Mouse (Mus musculus) WW6 (cell line): ENCODE measurements around the gene Wnt2.

Source experiments
- DNase-seq: peaks from one replicate; pipeline ENCODE4 v3.0.0-alpha.2; 2013; ENCODE audit warnings: low read depth, low spot score

Wnt2 gene

DNA sequence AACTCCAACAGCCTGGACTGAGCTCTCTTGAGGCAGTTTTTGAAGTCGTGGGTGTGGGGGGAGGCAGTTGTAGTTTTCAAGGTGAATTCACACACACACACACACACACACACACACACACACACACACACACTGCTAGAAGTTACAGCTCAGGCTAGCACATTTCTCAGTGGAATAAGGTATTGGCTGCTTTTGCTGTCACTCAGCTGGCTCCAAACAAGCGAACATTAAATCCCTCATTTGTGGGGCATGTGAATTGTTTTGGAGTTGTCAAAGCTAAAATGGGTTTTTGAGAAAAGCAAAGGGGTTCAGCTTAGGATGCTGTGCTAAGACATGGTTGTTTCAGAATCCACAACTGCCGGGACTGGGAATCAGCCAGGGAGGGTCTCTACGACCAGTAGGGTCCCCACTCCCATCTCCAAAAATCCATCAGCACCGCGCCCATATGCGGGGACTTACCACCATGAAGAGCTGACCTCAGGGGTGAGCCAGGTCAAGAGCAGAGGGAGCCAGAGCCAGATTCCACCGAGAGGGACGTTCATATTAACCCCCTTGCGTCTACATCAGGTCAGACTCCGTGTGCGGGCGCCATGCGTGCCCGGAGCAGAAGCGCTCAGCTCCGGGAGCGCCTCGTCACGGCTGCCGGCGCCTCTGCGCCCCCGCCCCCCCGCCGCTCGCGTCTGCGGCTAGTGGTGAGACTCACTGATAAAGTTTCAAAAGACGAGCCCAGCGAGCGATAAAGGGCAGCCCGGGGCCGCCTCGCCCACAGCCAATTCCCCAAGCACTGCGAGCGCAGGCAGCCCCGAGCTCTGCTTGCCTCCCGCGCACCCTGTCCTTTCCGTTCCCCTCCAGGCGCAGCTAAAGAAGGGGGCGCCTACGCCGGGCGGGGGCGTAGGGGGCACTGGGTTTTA lies at the start of gene Wnt2:
Wnt2 (minus strand) TSS at position 840 of the 911 bp plus-strand sequence.
- DNase-seq: no peak

DNA sequence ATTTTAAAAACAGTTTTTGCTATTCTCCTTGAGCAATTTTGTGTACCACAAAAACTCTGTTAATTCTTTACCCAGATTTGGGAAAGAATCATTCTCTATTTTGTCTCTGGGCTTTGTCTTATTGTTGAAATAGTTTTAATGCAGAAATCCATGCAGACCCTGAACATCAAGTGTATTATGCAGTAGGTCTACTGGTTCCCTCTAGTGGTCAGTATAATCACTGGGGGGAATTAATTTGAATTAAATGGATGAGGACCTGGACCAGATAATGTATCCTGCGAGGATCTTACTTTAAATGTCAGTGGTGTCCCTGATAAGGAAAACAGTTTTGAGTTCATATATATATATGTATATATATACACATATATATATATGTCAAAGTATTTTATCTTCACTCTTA lies 48.2 kb upstream of the Wnt2 start:
- no peak for DNase-seq

DNA sequence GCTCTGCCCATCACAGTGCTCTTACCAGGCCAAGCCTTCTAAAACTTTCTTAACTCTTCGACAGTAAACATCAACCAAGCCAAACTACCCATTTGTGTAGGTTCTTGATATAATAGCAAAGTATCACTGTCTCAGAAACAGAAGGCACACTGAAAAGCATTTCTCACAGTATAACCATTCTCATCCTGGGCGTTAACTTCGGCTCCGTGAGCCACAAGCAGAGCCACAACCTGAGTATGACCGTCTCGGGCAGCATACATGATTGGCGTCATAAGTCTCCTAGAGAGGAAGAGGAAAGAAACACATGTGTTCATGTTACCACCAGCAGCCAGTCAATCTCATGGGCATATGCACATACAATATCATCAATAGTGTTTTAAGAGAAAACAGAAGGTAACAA lies 46.6 kb upstream of the Wnt2 start:
- no peak for DNase-seq

DNA sequence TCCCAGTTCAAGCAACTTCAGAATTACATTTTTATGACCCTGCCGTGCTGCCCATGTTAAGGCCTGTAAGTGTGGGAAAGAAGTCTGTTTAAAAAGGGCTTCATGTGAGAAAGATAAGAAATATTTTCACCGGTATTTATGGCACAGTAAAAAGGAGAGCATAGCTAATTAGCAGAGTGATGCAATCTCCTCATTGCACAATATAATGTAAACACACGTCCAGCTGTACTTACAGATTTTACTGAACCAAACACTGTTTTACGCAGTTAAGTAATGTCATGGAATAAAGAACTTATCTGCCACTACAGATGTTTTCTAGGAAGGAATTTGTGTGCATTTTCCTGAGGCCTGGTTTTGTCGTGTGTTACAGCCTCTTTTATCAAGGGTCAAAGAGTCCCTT lies 46.2 kb upstream of the Wnt2 start:
- DNase-seq: no peak

DNA sequence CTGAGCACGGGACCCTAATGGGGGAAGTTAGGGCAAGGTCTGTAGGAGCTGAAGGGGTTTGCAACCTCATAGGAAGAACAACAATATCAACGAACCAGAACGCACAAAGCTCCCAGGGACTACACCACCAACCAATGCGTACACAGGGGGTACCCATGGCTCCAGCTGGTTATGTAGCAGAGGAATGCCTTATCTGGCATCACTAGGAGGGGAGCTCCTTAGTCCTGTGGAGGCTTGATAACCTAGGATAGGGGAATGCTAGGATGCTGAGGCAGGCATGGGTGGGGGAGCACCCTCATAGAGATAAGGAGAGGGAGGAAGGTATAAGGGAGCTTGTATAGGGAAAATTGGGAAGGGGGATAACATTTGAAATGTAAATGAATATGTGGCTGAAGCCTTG lies 27.5 kb upstream of the Wnt2 start:
- DNase-seq: no peak

DNA sequence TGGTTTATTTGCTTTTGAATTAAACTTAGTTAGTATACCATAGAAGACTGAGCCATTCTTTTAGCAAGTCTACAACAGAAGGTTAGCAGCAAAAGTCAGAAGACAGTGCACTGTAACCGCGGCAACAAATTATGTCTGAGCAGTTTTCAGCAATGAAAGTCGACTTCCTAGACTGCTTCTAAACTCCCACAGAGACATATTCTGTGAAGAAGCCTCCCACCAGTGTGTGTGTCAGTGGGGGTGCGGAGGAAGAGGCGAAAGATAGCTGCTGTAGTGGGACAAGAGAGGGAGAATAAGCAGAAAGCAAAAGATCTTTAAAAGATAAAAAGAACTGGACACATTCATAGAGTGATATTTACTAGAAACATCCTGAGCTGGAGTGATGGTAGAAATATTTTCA lies 21.3 kb upstream of the Wnt2 start:
- no peak for DNase-seq

DNA sequence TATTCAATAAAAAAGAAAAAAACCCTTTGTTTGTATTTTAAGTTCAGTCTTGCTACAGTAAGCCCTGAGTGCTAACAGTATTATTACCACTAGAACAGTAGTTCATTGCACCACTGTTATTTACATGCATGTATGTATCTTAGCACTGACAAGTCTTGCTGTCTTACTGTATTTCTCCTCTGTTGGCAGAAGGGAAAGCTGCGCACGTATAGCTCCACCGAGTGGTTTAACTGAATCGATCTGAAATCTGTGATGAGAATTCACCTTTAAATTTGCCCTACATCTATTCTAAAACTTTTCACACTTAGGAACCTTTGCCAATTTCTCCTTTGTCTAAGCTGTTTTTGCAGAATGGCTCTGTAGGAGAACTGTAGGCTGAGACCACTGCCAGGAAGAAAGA lies 13.9 kb upstream of the Wnt2 start:
- DNase-seq: no peak

DNA sequence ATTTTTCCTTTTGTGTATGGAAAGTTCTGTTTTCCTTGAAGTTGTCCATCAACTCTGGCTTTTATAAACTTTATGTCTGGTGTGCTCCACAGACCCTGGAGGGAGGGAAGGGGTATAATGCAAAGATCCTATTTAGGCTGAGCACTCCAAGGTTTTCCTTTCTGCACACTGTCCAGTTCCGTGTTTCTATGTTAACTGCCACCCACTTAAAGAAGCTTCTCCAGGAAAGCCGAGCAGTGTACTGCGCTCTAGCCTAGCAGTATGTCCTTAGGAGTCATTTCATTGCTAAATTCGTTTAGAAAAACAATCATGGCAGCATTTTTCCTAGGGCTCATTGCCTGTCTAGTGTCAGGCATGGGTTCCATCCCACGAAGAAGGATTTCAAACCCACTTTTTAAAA lies 12.8 kb upstream of the Wnt2 start:
- DNase-seq: no peak

DNA sequence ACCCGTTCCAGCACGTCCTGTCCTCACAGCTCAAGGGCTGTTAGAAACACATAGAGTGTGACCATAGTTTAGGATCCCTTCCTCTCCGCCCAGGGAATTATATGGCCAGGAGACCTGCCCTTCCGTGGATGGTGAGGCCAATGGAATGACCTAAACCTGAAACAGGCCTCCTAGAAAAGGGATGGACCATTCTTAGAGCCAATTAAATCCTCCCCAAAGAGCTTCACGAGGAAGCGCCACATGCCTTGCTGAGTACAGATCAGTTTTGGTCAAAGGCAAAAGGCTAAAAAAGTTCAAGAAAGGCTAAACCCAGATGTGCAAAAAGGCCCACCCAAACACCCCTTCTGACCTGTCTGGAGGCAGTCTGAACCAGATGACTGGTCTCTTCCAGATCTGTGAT lies 1.9 kb upstream of the Wnt2 start:
- DNase-seq: no peak

DNA sequence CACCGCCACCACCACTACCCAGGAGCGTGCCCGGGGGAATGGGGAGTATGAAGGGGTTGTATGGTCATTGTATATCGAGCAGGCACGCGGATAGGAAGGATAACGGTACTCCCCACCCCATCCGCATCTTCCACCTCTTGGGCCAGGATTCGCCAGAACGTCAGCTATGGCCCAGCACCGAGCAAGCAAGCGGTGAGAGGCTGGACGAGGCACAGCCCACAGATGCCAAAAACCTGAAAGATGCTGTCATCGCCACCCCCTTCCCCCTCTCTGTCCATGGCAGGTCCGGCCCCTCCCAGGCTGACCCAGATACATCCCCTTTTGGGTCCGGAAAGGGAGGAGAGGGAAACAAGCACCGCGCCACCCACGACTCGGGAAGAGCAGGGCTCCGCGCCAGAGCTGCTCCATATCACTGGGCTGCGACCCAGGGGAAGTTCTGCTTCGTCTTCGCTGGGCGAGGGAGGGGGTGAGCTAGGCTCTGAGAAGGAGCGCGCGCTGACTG lies 1.2 kb upstream of the Wnt2 start:
- DNase-seq: no peak

DNA sequence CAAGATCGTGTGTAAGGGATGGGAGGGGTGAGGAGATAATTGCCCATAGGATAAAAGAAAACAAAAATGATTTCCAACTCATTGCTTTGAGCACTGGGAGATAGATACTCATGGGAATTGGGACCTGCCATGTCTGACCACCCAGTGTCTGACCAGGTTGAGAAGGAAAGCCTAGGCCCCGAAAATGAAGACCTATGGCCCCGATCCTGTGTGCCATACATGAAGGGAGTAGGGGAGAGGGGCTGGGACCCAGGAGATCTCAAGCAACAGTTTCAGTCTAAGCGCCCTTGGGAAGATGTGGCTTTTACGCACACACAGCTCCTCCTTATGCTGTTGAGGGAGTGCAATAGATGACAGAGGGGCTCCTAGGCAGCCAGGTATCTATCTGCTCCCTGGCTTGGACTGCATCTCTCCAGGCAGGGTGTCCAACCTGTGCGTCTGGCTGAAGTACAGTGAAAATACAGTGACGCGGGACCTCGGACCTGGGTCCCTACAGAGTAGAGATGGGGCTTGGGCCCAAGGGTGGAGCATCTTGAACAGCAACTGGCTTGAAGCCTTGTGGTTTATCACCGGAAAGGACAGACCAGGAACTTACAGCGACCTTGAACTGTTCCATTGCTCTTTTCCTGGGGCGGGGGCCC lies 603 bp upstream of the Wnt2 start:
- no peak for DNase-seq

DNA sequence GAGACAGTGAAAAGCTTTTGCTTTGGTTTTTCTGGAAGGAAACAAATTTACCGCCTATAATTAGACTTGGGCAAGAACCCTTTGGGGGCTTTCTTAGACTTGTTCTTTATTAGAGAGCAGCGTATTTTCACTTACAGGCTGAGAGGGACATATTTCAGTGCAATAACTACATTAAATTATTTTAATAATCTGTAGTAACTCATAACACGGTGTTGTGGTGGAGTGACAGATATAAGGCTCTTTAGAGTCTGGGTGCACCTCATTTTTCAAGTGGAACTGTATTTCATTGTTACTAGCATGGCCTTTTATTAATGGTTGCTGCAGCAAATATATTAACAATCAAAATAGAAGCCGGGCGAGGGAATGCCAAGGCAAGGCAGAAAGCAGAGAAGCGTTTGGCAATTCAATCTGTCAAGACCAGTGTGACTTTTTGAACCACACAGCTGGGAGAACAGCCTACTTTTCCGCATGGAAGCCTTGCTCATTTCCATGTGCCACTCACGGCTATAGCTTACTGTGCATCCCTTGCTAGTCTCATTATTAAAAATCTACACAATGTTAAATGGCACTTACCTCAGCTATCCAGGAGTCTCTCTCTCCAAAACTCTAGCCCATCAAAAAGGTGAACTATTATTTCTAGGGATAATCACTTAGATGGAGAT lies 6.1 kb downstream of the Wnt2 start:
- no peak for DNase-seq

DNA sequence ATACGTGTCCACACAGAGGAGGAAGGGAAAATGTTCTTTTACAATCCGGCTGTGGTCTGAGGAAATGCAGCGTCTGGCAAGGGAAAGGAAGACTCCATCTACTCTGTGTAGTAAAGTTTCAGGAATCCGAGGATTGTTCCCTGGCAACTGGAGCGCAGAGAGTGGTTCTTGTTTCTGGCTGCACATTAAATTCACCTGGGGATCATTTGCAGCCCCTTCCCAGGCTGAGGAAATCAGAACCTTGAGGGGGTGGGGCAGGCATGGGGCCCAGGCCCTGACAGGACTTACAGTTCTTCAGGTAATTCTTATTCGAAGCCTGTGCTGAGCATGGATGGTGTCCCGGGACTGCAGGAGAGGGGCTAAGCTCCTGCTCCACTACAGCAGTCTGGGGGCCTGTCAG lies 17.0 kb downstream of the Wnt2 start:
- no peak for DNase-seq

DNA sequence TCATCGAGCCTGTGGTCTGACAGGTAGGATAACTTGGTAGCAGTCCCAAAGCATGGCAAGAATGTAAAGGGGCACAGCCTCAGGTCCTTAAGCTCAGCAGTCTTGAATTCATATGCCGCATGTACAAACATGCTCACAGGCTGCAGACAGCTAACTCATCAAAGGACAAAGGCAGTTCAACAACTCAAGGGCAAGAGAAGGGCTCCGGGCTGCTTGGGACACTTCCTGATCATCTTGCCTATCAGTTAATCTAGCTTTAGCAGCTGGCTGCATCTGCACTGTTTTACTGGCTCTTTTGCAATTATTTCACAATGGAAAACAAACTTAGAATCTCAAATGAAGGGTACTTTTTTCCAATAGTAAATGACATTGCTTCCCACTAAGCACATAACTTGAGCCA lies 23.0 kb downstream of the Wnt2 start:
- DNase-seq: no peak

DNA sequence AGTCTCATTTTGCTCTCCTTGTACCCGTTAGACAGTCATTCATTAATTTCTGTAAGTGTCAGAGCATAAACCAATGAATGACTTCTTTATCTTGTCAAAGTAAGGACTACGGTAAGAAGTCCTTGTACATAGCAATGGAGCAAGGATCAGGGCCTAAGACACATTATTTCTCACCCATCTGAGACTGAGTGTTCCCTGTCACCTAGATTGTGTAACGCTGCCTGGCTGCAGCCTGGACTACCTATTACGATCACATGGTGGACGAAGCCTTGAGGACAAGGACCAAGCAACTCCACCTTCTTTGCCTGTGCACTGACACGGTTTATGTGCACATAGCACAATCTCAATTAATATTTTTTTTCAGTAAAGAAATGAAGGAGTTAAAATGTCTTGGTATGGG lies 28.3 kb downstream of the Wnt2 start:
- no peak for DNase-seq

DNA sequence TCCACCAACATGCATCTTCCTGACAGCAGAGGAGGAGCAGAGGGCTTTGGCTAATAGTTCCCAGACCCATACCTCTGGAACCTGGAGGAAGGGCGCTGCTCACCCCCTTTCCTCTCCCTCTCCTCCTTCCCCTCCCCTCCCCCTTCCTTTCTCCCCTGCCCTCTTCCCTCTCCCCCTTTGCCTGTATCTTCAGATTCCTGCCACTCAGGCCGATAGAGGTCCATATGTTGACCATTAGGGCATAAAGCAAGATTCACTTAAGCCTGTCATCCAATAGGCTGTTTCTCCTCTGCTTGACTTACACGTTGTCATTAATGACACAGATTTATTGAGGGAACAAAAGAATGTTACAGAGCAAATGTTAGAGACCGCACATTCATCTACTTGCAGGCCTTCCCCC lies 31.9 kb downstream of the Wnt2 start:
- no peak for DNase-seq

DNA sequence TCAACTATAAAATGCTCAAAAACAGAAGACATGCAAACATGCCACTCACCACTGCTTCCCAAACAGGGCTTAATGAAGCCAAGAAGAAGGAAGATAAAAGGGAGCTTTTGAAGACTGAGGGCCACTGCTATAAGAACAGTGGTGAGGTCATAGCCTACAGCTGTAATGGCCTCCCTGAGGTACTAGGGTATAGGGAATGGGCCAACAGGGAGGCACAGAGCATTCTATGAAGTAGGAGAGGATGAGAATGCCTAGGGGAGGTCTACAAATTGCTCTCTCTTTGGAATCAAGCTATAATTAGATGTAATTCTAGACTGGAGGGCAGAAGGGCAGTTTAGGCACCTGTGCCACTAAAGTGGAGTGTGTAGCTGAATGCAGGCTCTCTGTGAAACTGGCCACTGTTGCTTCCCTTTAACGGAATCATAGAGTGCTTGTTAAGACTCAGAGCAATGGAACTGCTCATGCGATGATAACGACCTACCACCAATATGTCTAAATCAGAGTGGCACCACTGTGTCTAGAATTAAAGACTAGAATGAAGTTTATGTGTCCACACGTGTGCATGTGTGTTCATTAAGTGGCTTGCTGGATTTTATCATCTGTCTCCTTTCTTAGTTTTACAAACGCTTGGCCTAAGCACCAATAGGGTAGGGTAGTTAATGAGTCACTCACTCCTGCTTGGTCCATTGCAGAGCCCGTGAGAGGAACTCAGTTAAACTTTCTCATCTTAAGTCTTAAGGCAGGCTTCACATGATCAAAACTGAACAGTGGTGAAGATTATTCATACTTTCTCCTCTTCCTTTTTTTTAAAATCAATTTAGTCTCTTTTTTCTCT lies 35.2 kb downstream of the Wnt2 start:
- DNase-seq: no peak

DNA sequence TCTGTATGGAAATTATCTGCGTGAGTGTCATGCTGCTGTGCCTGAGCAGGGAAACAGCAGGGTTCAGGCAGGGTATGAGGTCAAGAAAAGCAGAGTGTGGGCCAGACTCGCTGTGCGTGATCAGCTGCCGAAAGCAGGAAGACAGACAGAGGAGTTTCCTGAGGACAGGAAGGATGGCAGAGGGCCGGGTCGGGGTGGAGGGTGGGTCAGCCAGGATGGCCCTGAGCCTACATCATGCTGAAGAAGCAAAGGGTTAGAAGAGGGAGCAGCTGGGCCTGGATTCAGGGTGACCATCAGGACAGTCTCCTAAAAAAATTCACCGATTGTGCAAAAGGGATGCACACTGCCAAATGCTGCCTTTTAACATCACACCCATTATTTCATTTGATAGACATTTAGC lies 38.8 kb downstream of the Wnt2 start:
- no peak for DNase-seq

DNA sequence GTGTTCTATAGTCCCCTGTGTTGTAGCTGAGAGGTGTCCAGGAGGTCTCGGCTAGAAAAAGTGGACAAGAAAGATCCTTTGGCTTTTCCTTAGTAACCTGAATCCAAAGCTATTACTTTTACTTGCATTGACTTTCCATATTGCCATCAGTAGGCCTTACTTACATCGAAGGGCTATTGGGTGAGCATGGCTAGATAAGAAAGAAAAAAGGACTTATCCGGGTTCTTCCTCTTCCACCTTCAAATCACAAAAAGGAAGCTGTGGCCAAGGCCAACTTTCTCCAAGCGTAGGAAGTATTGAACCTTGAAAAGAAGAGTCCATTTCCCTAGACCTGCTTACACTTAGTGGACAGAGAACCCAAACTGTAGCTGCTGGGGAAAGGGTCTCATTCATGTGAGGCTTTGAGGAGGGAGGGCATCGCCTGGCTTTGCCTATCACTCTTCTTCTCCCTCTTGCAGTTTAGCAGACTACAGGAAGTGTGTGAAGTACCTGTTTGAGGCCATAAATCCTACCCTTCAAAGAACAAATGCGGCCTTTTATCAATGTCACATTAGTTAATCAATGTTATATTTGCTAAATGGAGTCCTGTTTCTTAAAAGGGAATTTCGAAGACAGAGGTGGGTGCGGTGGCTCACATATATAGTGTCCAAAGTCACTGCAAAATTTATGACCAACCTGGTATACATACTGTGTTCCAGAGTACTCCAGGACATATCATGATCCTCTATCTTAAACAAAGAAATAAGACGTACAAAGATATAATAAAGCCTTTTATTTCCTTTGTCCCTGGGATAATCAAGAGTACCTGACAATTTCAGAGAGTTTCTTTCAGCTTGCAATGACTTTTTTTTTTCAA lies 40.0 kb downstream of the Wnt2 start:
- no peak for DNase-seq

DNA sequence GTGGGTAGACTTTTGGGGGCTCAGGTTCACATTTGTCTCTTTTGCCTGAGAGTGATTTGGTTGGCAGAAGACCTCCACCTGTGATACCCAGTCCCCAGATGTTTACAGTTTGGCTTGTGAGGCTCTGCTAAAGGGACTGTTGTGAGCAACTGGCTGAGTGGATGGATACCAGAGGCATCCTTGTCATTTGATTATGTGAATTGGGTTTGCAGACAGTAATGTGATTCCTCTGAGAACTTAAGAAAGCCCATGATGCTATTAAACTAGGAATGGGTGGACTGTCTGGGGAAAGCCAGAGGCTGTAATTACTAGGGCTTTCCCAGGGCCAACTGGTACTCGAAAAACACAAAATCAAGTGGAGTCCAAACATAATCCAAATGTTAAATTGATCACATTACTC lies 51.0 kb downstream of the Wnt2 start:
- DNase-seq: no peak

DNA sequence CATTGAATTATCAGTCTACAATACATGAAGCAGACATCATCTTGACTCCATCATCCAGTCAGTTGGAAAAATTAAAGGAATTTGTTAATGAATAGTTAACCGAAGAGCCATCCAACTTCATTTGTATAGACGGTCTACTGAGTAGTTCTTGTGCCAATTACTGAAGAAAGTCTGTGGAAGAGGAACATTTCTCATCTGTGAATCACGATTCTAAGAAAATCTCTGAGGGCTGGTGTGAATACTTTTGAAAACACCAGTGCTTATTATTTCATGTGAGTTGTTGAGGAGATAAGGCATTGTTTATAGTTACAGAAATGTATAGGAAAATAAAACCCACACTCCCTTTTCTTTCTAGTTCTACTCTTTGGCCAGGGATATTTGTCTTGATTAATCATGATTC lies 51.5 kb downstream of the Wnt2 start:
- no peak for DNase-seq
